Mouse (Mus musculus) intestine, postnatal 0 days (tissue): ENCODE results near the gene Mt4. TPM values are rescaled to one million over a fixed set of nuclear protein-coding genes. Genes with fewer than 3 reads are reported as not detected.

Experiments
- ATAC-seq: fragments of 200-750 bp; cut with Nextera tagmentation; 2 replicates; pipeline ENCODE4 v1.8.0; 2017; ENCODE audit warnings: mild to moderate bottlenecking, moderate TSS enrichment, moderate library complexity
- H3K27ac ChIP-seq: fragments of 300-500 bp; sonication (generic); 2 replicates; pipeline ENCODE4 v1.5.1; 2014; ENCODE audit warnings: mild to moderate bottlenecking, low read depth, low read length, moderate library complexity
- H3K27me3 ChIP-seq: fragments of 300-500 bp; sonication (generic); replicated peaks from 2 replicates; pipeline ENCODE4 v1.6.1; 2014; ENCODE audit warnings: low read length, mixed read lengths; ENCODE audit not compliant: control insufficient read depth, insufficient read depth
- H3K36me3 ChIP-seq: fragments of 300-500 bp; sonication (generic); 2 replicates; pipeline ENCODE4 v1.6.1; 2014; ENCODE audit warnings: mild to moderate bottlenecking, moderate library complexity; ENCODE audit not compliant: control insufficient read depth, insufficient read depth
- H3K4me1 ChIP-seq: fragments of 300-500 bp; sonication (generic); replicated peaks from 2 replicates; pipeline ENCODE4 v1.6.1; 2014; ENCODE audit warnings: antibody characterized with exemption, low read length, mixed read lengths; ENCODE audit not compliant: control insufficient read depth, insufficient read depth
- H3K4me2 ChIP-seq: fragments of 300-500 bp; sonication (generic); replicated peaks from 2 replicates; pipeline ENCODE4 v1.6.1; 2014; ENCODE audit warnings: low read depth, mild to moderate bottlenecking, moderate library complexity
- H3K4me3 ChIP-seq: fragments of 300-500 bp; sonication (generic); 2 replicates; pipeline ENCODE4 v1.5.1; 2014; ENCODE audit warnings: low read depth, low read length
- H3K9ac ChIP-seq: fragments of 300-500 bp; sonication (generic); 2 replicates; pipeline ENCODE4 v1.6.1; 2014; ENCODE audit warnings: mild to moderate bottlenecking, low read depth, low read length
- H3K9me3 ChIP-seq: fragments of 300-500 bp; sonication (generic); 2 replicates; pipeline ENCODE4 v1.6.1; 2016; ENCODE audit warnings: mixed run types; ENCODE audit not compliant: control insufficient read depth
- CTCF ChIP-seq: sonication (generic); IDR thresholded peaks from 2 replicates; pipeline ENCODE4 v1.5.1; 2016; ENCODE audit warnings: low read depth, mild to moderate bottlenecking, control low read depth, antibody characterized with exemption, moderate library complexity
- WGBS: fragments of 180-500 bp; shearing (Covaris S2); extraction: QIAGEN DNeasy Blood & Tissue Kit; methylation state at CpG from one replicate; pipeline ENCODE4 v1.1.7; 2014; 5-methylcytosine and 5-hydroxymethylcytosine counted together
- polyA plus RNA-seq: library from polyadenylated mRNA; unstranded; fragments of >200 nt; fragmentation: Nextera tagmentation; extraction: Ambion mirVana; gene quantifications from 2 replicates; pipeline ENCODE4 v1.2.1, GENCODE M21; 2015

Mt4 gene
- polyA plus RNA-seq, 1 experiment from 2014 or later: 0.69 TPM

DNA sequence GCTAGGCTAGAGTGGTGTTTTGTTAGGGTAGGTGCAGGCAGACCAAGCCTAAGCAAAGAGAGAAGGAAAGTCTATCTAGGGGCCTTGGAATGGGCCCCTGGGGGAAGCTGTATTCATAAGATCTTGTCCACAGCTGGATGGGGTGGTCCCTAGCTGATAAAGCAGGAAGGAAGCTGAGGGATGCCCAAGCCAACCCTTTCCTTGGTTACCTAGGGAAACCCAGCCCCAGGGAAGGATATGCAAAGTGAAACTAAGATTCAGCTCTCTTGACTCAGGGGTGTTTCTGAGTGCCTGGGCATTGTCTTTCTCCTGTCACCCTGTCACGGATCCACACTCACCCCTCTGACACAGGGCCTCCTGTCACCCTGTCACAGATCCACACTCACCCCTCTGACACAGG lies 23.6 kb upstream of the Mt4 start:
- Histone ChIP-seq H3K9ac (no peak overlapping the region), H3K4me1 (no peaks in the 10 kb centered on the region), H3K27me3 (no peaks in the 10 kb centered on the region), H3K27ac (no peak overlapping the region), H3K9me3 (no peaks in the 10 kb centered on the region), H3K36me3 (no peaks in the 10 kb centered on the region), H3K4me3 (no peak overlapping the region), H3K4me2 (no peak overlapping the region)
- no peak for ATAC-seq
- 41% methylated on average over 1 of the region's 1 CpGs for WGBS
- TF ChIP-seq CTCF: no peak

DNA sequence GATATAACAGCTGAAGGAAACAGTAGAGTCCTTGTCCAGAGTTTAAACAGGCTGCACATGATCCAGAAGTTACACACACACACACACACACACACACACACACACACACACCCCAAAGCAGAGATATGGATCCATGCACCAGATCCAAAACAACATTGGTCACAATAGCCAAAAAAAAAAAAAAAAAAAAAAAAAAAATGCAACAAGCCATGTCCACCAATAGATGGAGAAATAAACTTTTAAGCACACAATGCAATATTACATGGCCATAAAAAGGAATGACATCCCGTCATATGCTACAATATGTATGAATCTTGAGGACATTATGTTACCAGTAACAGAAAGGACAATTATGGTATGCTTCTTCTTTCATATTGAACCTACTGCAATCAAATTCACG lies 23.0 kb upstream of the Mt4 start:
- ATAC-seq: no peak
- no peaks in the 10 kb centered on the region for H3K36me3 ChIP-seq
- H3K9ac ChIP-seq: no peak overlapping the region
- no peak overlapping the region for H3K4me2 ChIP-seq
- H3K27ac ChIP-seq: no peak overlapping the region
- no peak overlapping the region for H3K4me3 ChIP-seq
- H3K9me3 ChIP-seq: no peaks in the 10 kb centered on the region
- WGBS: 75% methylated on average over 2 of the region's 2 CpGs
- no peaks in the 10 kb centered on the region for H3K27me3 ChIP-seq
- H3K4me1 ChIP-seq: no peaks in the 10 kb centered on the region
- no peak for TF ChIP-seq CTCF

DNA sequence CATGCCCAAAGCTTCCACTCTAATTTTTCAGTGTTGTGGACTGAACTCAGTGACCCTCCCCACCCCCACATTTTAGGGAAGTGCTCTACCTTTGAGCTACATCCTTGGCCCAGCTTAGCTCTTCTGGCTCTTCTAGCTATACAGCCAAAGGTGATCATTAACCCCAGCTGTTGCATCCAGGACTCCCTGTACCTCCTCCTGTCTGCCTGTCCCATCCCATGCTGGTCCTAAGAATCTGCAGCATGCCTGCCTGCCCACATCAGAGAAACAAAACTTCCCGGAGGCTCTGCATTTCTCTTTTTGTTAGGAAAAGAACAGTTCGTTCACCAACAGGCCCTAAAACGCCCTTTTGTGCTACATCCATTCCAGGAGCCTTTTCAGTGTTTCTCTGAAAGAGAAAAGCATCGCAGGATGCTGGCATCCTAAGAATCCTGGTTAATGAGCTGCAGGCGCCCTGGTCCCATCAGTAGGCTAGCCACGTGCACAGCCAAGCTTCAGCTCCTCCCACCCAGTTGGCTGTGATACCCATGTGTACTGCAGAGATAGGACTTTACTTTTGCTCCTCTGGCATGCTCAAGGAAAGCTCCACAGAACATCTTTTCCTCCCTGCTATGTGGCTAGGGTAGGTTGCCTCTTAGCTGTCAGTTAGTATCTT lies 18.1 kb upstream of the Mt4 start:
- Histone ChIP-seq H3K36me3 (no peaks in the 10 kb centered on the region), H3K9me3 (no peaks in the 10 kb centered on the region), H3K4me2 (no peak overlapping the region), H3K9ac (no peak overlapping the region), H3K4me3 (no peak overlapping the region), H3K27me3 (no peaks in the 10 kb centered on the region), H3K27ac (no peak overlapping the region), H3K4me1 (no peaks in the 10 kb centered on the region)
- TF ChIP-seq CTCF: no peak
- no peak for ATAC-seq
- 20% methylated on average over 6 of the region's 6 CpGs for WGBS

DNA sequence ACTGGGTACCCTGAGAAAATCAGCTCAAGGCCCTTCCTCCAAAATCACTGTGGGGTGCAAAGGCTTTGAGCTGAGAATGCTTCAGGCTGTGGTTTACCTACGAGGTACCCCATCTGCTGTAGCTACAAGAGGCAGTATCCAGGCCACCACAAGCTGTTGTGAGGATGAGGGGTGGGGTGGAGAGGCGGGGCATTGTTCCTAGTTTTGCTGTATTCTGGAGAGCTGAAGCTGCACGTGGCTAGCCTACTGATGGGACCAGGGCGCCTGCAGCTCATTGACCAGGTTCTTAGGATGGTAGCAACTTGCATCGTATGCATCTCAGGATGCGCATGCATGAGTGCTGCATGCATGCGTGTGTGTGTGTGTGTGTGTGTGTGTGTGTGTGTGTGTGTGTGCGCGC lies 15.4 kb upstream of the Mt4 start:
- Histone ChIP-seq H3K27me3 (no peaks in the 10 kb centered on the region), H3K4me3 (no peak overlapping the region), H3K27ac (no peak overlapping the region), H3K9ac (no peak overlapping the region), H3K4me1 (no peaks in the 10 kb centered on the region), H3K4me2 (no peak overlapping the region), H3K36me3 (no peaks in the 10 kb centered on the region), H3K9me3 (no peaks in the 10 kb centered on the region)
- WGBS: 83% methylated on average over 9 of the region's 9 CpGs
- no peak for ATAC-seq
- no peak for TF ChIP-seq CTCF

DNA sequence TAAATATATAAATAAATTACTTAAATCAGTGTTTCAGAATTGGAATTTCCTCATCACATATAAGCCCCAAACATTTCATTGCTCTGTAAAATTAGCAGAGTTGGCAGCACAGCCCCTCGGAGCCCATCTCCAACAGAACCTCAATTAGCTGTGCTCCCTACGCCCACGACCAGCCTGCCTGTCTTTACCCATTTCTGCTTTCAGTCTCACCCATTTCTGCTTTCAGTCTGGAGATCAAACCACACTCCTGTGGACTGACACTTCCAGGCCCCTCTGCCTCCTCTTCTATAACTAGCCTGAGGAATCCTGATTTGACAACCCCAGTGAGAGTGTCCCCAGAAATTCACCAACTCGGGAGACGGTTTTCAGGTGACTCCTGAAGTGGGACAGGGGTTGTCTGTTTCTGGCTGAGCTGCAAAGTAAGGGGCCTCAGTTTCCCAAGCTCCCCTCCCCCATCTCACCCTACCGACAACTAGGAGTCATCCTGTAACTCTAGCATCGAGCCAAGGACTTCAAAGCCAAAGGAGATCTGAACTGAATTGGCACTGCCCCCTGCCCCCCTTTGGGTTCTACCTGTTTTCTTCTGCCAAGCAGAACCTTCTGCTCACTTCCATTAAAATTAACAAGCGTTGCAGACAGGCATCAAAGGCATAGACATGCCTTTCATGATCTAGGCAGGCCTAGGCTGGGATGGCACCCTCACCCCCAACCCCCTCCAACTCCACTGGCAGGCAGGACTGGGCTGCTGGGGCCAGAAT lies 14.1 kb upstream of the Mt4 start:
- no peak for ATAC-seq
- no peak overlapping the region for H3K4me2 ChIP-seq
- 55% methylated on average over 8 of the region's 8 CpGs for WGBS
- H3K9ac ChIP-seq: no peak overlapping the region
- H3K36me3 ChIP-seq: no peaks in the 10 kb centered on the region
- H3K4me1 ChIP-seq: no peaks in the 10 kb centered on the region
- H3K9me3 ChIP-seq: no peaks in the 10 kb centered on the region
- TF ChIP-seq CTCF: no peak
- no peaks in the 10 kb centered on the region for H3K27me3 ChIP-seq
- H3K27ac ChIP-seq: no peak overlapping the region
- no peak overlapping the region for H3K4me3 ChIP-seq

DNA sequence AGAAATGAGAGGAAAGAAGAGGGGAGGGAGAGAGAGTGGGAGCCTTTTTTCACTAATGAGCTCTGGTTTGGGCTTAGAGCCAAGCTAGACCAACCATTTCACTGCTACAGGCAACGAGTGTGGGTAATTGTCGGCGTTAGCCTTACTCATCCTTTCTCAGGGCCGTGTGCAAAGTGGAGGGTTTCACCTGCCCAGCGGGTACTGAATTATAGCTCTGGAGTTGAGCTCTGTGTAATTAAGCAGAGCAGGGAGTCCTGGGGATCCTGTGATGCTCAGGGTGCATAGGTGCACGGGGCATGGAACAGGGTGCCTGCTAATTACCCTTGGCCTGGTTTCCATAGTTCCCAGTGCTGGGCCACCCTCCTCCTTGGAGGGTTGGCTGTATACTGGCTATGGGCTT lies 9.3 kb upstream of the Mt4 start:
- Histone ChIP-seq H3K4me2 (no peak overlapping the region), H3K27me3 (no peaks in the 10 kb centered on the region), H3K9me3 (no peaks in the 10 kb centered on the region), H3K36me3 (no peaks in the 10 kb centered on the region), H3K4me1 (no peaks in the 10 kb centered on the region), H3K4me3 (no peak overlapping the region), H3K27ac (no peak overlapping the region), H3K9ac (no peak overlapping the region)
- no peak for TF ChIP-seq CTCF
- no peak for ATAC-seq
- 75% methylated on average over 6 of the region's 6 CpGs for WGBS
